8 mouse cellular contexts compared by ENCODE assay signal in the genomic region with DNA sequence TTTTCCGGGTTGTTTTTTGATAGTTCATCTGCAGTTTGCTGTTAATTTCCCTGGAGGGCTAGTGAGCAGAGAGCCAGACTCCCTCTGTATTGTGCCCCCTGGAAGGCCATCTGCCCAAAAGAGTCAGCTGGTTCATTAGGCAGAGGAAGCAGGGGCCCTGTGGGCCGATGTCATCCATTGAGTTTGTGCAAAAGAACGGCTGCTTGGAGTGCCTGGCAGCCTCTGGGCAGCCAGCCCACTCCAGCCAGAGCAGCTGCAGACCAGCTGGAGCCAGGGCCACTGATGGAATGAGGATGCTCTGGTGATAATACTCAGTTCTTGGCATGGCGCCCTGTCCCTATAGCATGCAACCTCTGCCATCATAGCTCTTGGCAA. TPM values are rescaled to one million over a fixed set of nuclear protein-coding genes. Genes with fewer than 3 reads are reported as not detected.
DNase-seq lines count a peak whose midpoint lies in the region; ATAC-seq and TF ChIP-seq lines count a peak whose summit lies in the region.

No protein-coding gene starts in this region.

- peak; percentile 63; the same call in 1 of the 2 replicates for ATAC-seq in neural tube, embryonic 11.5 days (ENCODE audit: insufficient read depth, low FRiP score, low TSS enrichment)
- ATAC-seq in hindbrain, embryonic 14.5 days (ENCODE audit: low FRiP score): peak; percentile 84
- peak; percentile 39 for ATAC-seq in lung, postnatal 0 days

- TF ChIP-seq EP300 in lung, postnatal 0 days (IDR thresholded peaks at IDR 0.05): no peak

- no peaks in the 10 kb centered on the region for H3K27me3 ChIP-seq in neural tube, embryonic 11.5 days (ENCODE audit: control insufficient read depth, insufficient read depth, low read length)
- H3K27me3 ChIP-seq in hindbrain, embryonic 14.5 days (ENCODE audit: control insufficient read depth, insufficient read depth, low read length): no peaks in the 10 kb centered on the region
- H3K27me3 ChIP-seq in lung, postnatal 0 days (replicated peaks; ENCODE audit: insufficient read depth, low read length): no peaks in the 10 kb centered on the region

- no peak overlapping the region for H3K4me3 ChIP-seq in neural tube, embryonic 11.5 days (ENCODE audit: low read depth, low read length)
- no peak overlapping the region for H3K4me3 ChIP-seq in hindbrain, embryonic 14.5 days (replicated peaks; ENCODE audit: low read length)
- H3K4me3 ChIP-seq in lung, postnatal 0 days (ENCODE audit: low read depth, low read length): no peak overlapping the region

- H3K9ac ChIP-seq in neural tube, embryonic 11.5 days (ENCODE audit: low read length): no peak overlapping the region
- H3K9ac ChIP-seq in hindbrain, embryonic 14.5 days: no peak overlapping the region
- H3K9ac ChIP-seq in lung, postnatal 0 days (replicated peaks; ENCODE audit: low read depth): no peak overlapping the region

- no peak overlapping the region for H3K4me2 ChIP-seq in neural tube, embryonic 11.5 days (ENCODE audit: low read depth)
- no peak overlapping the region for H3K4me2 ChIP-seq in hindbrain, embryonic 14.5 days (replicated peaks)
- H3K4me2 ChIP-seq in lung, postnatal 0 days (replicated peaks; ENCODE audit: low read depth, low read length): no peak overlapping the region

- H3K4me1 ChIP-seq in neural tube, embryonic 11.5 days (ENCODE audit: control insufficient read depth, insufficient read depth, low read length): peaks cover 13% of the 10 kb centered on the region
- H3K4me1 ChIP-seq in hindbrain, embryonic 14.5 days (replicated peaks; ENCODE audit: control insufficient read depth, insufficient read depth, low read length): peaks cover 17% of the 10 kb centered on the region
- peaks cover 1% of the 10 kb centered on the region; the same call in 1 of the 2 replicates for H3K4me1 ChIP-seq in lung, postnatal 0 days (ENCODE audit: insufficient read depth, low read depth, low read length)

- no peak overlapping the region for H3K27ac ChIP-seq in neural tube, embryonic 11.5 days (ENCODE audit: low read depth, low read length)
- H3K27ac ChIP-seq in hindbrain, embryonic 14.5 days: 0 out of 2 replicates have a peak overlapping the region, but pooled peaks have one; percentile 33
- H3K27ac ChIP-seq in lung, postnatal 0 days (ENCODE audit: low read length): no peak overlapping the region

- H3K9me3 ChIP-seq in neural tube, embryonic 11.5 days (ENCODE audit: control insufficient read depth, low read length): no peaks in the 10 kb centered on the region
- no peaks in the 10 kb centered on the region for H3K9me3 ChIP-seq in hindbrain, embryonic 14.5 days (ENCODE audit: control insufficient read depth, low read length)
- H3K9me3 ChIP-seq in lung, postnatal 0 days (ENCODE audit: low read length): no peaks in the 10 kb centered on the region

- DNase-seq in adrenal gland, adult 2 months: peak; percentile 70
- no peak for DNase-seq in adrenal gland, adult 18-20 months (ENCODE audit: low spot score in 2 of 2)
- DNase-seq in neural tube, embryonic 11.5 days (ENCODE audit: low spot score): peak; percentile 66
- DNase-seq in neural tube, embryonic 10.5 days (ENCODE audit: extremely low spot score, low spot score): no peak
- DNase-seq in hindbrain, embryonic 14.5 days (ENCODE audit: low spot score): peak; percentile 68
- peak; percentile 66 for DNase-seq in lung, postnatal 0 days (ENCODE audit: low spot score)
- DNase-seq in right cerebral cortex, postnatal 25 days: peak; percentile 51
- DNase-seq in spleen, adult 12 weeks (ENCODE audit: low spot score): no peak

- no peaks in the 10 kb centered on the region for H3K36me3 ChIP-seq in neural tube, embryonic 11.5 days (ENCODE audit: control insufficient read depth, insufficient read depth, low read length)
- H3K36me3 ChIP-seq in hindbrain, embryonic 14.5 days (replicated peaks; ENCODE audit: control insufficient read depth, insufficient read depth): no peaks in the 10 kb centered on the region
- H3K36me3 ChIP-seq in lung, postnatal 0 days (ENCODE audit: insufficient read depth, low read length): no peaks in the 10 kb centered on the region

- no peak for TF ChIP-seq CTCF in lung, postnatal 0 days (IDR thresholded peaks at IDR 0.05)

- 43% methylated on average over 4 of the region's 4 CpGs for WGBS in neural tube, embryonic 11.5 days
- WGBS in hindbrain, embryonic 14.5 days: 26% methylated on average over 4 of the region's 4 CpGs
- WGBS in lung, postnatal 0 days: 30% methylated on average over 4 of the region's 4 CpGs

RNA-seq across cellular contexts. Expression of a gene that starts 20.6 kb away (rescaled TPM):
- total RNA-seq in adrenal gland, adult 2 months (2021): 10 to 100 TPM; 24.4 to 31.6 TPM
- polyA plus RNA-seq in adrenal gland, adult 2 months (2012; rRNA removed): 3.9 and 4.0 TPM in 2 replicates
- 10 to 100 TPM; 25.0 to 30.6 TPM for total RNA-seq in adrenal gland, adult 18-20 months (2021)
- 30.8 and 34.5 TPM in 2 replicates for polyA plus RNA-seq in neural tube, embryonic 11.5 days (2014; fragmentation: Nextera tagmentation; extraction: Ambion mirVana)
- 6.1 and 8.0 TPM in 2 replicates for polyA plus RNA-seq in hindbrain, embryonic 14.5 days (2014; fragmentation: Nextera tagmentation; extraction: Ambion mirVana)
- polyA plus RNA-seq in lung, postnatal 0 days (2015; fragmentation: Nextera tagmentation; extraction: Ambion mirVana): 26.0 and 27.0 TPM in 2 replicates

Comparison
In these comparisons a context has a peak if more than half of its experiments do, and no peak if none do; other contexts are left out.
1. DNase-seq: peak in adrenal gland, adult 2 months (single experiment), neural tube, embryonic 11.5 days (single experiment), hindbrain, embryonic 14.5 days (single experiment), lung, postnatal 0 days (single experiment) and right cerebral cortex, postnatal 25 days (single experiment); none in adrenal gland, adult 18-20 months (0 of 2), neural tube, embryonic 10.5 days (single experiment) and spleen, adult 12 weeks (single experiment).
2. Peak in every context shown above with its lines, with median percentiles within 50 percentile points of each other: ATAC-seq.